Mouse (Mus musculus) hindlimb bud, embryonic 11.5 days (tissue): ENCODE data around the gene Ltbp1.

Experiments used
- DNase-seq: peaks from one replicate; pipeline ENCODE4 v3.0.0-alpha.2; 2012; ENCODE audit warnings: low read depth, low spot score; ENCODE audit errors: extremely low spot score

Gene Ltbp1

DNA sequence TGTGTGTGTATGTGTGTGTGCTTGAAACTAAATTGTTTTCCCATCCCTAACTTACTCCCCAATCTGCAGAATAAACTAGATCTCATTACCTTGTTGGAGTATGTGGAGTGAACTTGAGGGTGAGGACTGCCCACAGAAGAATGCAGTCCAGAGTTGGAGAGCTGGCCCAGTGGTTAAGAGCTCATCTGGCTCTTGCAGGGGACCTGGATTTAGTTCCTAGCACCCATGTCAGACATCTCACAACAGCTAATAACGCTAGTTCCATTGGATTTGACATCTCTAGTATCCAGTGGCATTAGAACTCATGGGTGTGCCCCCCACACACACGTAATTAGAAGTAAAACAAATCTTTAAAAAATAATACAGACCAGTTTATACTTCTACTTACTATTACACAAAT is 428.8 kb downstream of the Ltbp1 start:
- no peak for DNase-seq

DNA sequence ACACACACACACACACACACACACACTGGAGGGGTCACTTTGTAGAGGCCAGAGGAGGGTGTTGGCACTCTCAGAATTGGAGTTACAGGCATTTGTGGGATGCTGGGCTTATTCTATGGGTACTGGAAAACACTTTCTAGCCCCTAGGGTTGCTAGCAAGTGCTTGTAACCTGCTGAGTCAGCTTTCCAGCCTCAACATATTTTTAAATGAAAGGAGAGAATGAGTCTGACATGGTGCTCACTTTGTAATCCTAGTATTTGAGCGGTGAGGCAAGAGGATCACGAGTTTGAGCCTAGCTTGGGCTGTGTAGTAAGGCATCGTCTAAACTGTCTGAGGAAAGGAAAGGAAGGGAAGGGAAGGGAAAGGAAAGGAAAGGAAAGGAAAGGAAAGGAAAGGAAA is 429.5 kb downstream of the Ltbp1 start:
- DNase-seq: no peak

DNA sequence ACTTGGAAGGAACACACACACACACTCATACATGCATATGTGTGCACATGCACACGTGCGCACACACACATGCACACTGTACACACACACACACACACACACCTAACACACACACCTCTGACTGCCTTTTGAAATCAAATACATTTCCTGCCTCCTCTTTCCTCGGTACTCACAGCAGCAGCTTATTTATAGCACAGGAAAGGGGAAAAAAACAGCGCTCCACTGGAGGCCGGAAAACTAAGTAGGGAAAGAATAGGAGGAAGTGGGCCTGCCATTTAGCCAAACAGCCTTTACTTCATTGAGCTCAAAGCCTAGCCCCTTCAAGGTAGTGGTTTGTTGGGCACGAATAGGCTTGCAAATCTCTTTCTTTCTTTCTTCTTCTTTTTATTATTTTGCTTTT is 430.2 kb downstream of the Ltbp1 start, which contains the start of gene Rasgrp3:
Rasgrp3 (plus strand) TSS at position 298 of the 400 bp plus-strand sequence.
- no peak for DNase-seq

- no peak for DNase-seq
Measured at GRCm38 (mm10) chr17:75436095-75436494, 430.7 kb downstream of the Ltbp1 start.

DNA sequence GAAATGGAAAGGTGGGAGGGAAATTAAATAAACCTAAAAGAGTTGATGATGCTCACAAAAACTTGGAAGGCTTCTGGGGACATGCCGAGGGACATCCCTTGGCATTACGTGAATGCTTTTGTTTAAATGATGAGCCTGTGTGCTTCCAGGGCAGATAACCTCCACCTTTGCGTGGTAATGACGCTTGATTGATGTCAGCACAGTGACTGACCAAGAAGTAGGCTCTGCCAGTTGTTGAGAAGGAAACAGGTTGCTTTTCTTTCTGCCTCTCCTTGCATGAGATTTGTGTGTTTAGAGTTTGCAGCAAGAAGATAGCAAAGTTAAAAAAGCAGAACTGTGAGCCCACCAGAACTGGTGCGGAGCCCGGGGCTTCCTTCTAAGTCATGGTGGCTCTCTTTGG is 431.5 kb downstream of the Ltbp1 start:
- DNase-seq: no peak

DNA sequence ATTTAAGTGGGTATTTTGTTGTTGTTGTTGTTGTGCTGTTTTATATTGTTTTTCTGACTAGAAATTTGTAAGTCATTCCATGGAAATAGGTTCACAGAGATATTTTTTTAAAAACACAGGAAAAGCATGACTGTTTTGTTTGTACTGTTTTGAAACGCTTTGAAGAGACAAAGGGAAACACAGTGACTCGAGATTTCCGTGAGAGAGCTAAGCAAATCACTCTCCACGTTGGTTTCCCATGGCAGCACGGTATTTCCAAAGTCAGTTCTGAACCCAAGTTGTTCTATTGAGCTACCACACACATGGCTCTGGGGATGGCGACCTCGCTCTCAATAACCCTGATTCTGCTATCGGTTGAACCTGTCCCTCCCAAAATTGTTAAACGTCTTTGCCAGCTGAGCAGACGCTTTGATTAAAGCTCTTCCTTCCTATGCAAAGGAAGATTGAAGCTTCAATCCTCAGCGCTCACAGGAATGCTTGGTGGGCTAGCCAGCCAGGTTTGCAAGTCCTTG is 431.9 kb downstream of the Ltbp1 start:
- DNase-seq: no peak

DNA sequence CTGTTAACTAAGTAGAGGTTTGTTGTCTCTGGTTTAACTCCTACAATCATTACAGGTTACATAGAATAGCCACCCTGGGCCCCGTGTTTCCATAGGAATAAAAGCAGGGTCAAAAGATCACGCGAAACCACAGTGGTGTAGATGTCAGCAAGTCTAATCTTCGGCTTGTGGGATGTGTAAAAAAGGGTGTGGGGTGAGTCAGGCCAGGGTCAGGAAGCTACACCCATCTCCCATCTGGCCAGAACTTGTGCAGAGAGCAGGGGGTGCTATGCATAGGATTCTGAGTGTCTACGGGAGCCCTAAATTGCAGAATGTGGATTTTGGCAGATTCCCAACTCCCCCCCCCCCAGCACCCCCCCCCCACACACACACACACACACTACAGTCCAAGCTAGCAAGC is 432.8 kb downstream of the Ltbp1 start:
- DNase-seq: no peak

- no peak for DNase-seq
Measured at GRCm38 (mm10) chr17:75439062-75439461, 433.7 kb downstream of the Ltbp1 start.

DNA sequence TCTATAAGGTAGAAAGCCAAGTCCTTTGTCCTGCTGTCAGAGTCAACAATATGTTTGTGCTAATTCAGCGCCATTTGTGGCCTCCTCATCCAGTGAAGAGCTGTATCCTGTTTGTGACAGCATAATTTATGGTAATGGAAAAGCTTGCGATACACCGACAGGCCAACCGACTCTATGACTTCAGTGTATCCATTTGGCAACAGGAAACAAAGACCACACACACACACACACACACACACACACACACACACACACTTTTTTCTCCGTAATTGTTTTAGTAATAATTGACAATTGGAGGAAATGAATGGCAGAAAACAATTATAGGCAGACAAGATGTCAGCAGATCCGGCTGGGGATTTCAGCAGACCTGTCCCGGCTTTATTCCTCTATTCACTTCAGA is 435.3 kb downstream of the Ltbp1 start:
- DNase-seq: no peak

DNA sequence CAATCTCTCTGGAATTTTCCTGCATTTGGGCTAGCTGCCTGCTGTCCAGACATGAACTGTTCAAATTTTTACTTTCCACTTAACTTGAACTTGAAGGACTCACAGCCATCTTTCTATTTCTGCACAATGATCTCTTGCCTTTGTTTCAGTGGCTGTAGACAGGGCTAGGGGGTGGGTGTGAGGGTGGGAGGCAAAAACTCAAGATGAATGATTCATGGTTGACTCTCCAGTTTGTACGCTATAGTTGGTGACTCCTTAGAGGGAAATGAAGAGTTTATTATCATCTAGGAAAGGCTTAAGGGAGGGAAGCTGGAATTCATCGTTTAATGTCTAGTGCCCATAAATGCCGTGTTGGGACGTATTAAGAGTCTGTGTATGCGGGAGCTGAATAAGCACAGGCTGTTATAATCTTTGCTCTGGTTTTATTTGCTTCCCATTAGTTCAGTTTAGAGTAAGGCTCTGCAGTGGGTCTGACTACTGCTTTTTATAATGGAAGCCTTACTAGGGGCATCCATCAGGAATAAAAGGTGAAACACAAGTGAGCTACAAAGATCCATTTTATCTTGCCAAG is 436.0 kb downstream of the Ltbp1 start:
- no peak for DNase-seq
